Mouse (Mus musculus) cortical plate, adult 2 months (tissue): ENCODE results near the gene Fstl4. TPM values are rescaled to one million over a fixed set of nuclear protein-coding genes. Genes with fewer than 3 reads are reported as not detected.
"Not testable (repeated sequence)": the region's sequence is repeated elsewhere in the genome, so short reads cannot be mapped to it uniquely, and the experiment has no call there.

Source experiments
- H3K27ac ChIP-seq: fragments of 200-500 bp; 2 replicates; pipeline ENCODE4 v1.5.1; 2012; ENCODE audit warnings: low read length, control low read depth, inconsistent platforms; ENCODE audit not compliant: insufficient read depth
- H3K4me1 ChIP-seq: fragments of 200-500 bp; 2 replicates; pipeline ENCODE4 v1.6.1; 2011; ENCODE audit warnings: low read length; ENCODE audit not compliant: control insufficient read depth, insufficient read depth
- H3K4me3 ChIP-seq: fragments of 200-500 bp; 2 replicates; pipeline ENCODE4 v1.5.1; 2011; ENCODE audit warnings: mild to moderate bottlenecking, low read length, control low read depth; ENCODE audit not compliant: insufficient read depth
- CTCF ChIP-seq: fragments of 200-500 bp; IDR thresholded peaks from 2 replicates; pipeline ENCODE4 v1.5.1; 2011; ENCODE audit warnings: mild to moderate bottlenecking, control low read depth, low read length; ENCODE audit not compliant: insufficient read depth; ENCODE audit errors: extremely low read depth
- POLR2A ChIP-seq: fragments of 200-500 bp; IDR thresholded peaks from 2 replicates; pipeline ENCODE4 v1.6.1; 2011; ENCODE audit warnings: mild to moderate bottlenecking, low read length, control low read depth; ENCODE audit not compliant: insufficient read depth; ENCODE audit errors: extremely low read depth
- polyA plus RNA-seq: library from polyadenylated mRNA; depleted of rRNA; stranded (reverse); fragments of >200 nt; gene quantifications from 2 replicates; pipeline ENCODE4 v1.2.3, GENCODE M21; 2012

The Fstl4 gene
- polyA plus RNA-seq, 1 experiment, result 10.1 TPM

DNA sequence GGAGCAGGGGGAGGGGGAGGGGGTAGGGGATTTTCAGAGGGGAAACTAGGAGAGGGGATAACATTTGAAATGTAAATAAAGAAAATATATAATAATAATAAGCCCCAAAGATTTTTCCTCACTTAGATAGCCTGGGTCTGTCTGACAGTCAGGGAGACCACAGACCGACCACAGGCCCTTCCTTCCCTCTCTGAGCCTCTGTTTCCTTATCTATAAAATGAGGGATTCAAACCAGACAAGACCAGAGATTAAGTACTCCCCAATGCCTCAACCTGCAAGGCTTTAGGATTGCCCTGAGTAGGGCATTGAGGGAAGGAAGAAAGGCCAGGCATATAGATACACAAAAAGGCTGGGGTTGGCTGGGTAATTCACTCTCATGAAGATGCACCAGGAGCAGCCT, 307.2 kb downstream of the Fstl4 start:
- TF ChIP-seq POLR2A, result no peak
- no peak for TF ChIP-seq CTCF
- no peak overlapping the region for H3K4me3 ChIP-seq
- H3K4me1 ChIP-seq, result no peaks in the 10 kb centered on the region
- no peak overlapping the region for H3K27ac ChIP-seq

DNA sequence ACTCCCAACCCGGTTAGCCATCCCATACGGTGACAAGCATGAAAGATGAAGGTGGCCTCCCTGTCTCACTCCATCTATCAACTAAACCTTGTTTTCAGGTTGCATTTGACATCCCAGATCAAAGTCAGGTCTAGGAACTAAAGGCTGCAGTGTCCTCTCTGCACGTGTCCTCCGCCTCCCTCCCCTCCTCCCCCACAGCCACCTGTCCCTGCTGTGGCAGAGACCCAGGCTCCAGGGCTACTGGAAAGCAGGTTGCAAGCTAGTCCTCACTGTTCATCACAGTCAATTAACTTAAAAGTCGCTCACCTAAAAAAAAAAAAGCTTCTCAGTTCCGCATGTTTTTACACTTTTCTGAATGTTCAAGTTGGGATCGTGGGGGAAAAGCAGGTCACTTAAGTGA, 313.2 kb downstream of the Fstl4 start:
- TF ChIP-seq POLR2A (no peak), CTCF (no peak)

GRCm38 (mm10) chr11:53078419-53079334, 314.2 kb downstream of the Fstl4 start:
- TF ChIP-seq POLR2A (no peak), CTCF (no peak)

More for the DNA sequence above, 313.2 kb downstream of the Fstl4 start:
- H3K27ac ChIP-seq, result no peak overlapping the region
- no peaks in the 10 kb centered on the region for H3K4me1 ChIP-seq
- H3K4me3 ChIP-seq, result no peak overlapping the region

DNA sequence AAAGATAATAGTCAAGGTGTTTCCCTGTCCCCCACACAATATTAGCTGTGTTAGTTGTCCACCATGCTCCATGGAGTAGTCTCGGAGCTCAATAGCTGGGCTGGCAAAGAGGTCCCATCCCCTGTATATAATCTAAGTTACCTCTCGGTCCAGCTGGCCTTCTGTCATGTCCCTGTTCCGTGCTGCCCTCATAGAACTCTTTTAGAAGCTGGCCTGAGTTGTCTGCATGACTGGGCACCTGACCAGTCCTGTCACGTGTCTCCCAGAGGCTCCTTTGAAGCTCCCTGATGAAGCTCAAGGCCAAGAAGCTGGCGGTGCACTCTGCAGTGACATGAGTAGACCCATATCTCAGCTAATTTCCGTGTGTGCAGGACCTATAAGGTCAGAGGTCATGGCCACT, 316.9 kb downstream of the Fstl4 start:
- Histone ChIP-seq H3K27ac (no peak overlapping the region), H3K4me3 (no peak overlapping the region), H3K4me1 (no peaks in the 10 kb centered on the region)
- TF ChIP-seq POLR2A (no peak), CTCF (no peak)

More at GRCm38 (mm10) chr11:53078419-53079334, 314.2 kb downstream of the Fstl4 start:
- no peak overlapping the region for H3K27ac ChIP-seq
- no peak overlapping the region for H3K4me3 ChIP-seq
- no peaks in the 10 kb centered on the region for H3K4me1 ChIP-seq

GRCm38 (mm10) chr11:53085367-53085766, 320.9 kb downstream of the Fstl4 start:
- no peak overlapping the region for H3K27ac ChIP-seq
- no peaks in the 10 kb centered on the region for H3K4me1 ChIP-seq
- H3K4me3 ChIP-seq, result no peak overlapping the region
- TF ChIP-seq CTCF (no peak), POLR2A (no peak)

- no peak overlapping the region for H3K4me3 ChIP-seq
- no peak overlapping the region for H3K27ac ChIP-seq
- TF ChIP-seq POLR2A (no peak), CTCF (no peak)
- H3K4me1 ChIP-seq, result no peaks in the 10 kb centered on the region
These were observed 321.6 kb downstream of the Fstl4 start for GRCm38 (mm10) chr11:53085858-53086565.

DNA sequence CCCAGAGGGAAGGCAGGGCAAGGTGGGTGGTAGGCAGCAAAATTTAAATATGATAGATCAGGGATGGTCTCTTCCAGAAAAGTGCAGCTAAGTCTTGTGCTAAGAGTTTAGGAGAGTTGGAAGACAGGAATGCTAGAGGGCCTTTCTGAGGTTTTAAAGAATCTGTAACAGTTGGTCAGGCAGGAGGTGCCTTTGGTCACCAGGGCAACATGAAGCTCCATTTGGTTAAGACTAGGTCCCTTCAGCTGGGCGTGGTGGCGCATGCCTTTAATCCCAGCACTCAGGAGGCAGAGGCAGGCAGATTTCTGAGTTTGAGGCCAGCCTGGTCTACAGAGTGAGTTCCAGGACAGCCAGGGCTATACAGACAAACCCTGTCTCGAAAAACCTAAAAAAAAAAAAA, 323.5 kb downstream of the Fstl4 start:
- not testable (repeated sequence) for H3K4me3 ChIP-seq, H3K27ac ChIP-seq, H3K4me1 ChIP-seq

DNA sequence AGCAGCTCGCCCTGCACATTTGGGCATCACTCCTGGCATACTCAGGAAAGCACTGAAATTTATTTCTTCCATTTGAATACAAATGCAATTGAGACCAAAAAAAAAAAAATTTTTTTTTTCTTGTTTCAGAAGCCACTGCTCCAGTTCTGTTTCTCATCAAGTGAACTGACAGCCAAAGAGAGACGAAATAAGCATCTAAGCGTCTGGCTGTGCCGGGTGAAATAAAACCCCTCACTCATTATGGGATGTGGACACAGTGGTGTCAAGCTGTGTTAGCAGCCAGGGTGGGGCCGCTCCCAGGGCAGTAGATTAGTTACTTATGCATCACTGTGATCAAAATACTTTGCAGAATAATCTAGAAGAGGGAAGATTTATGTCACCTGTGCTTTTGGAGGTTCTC, 327.2 kb downstream of the Fstl4 start:
- Histone ChIP-seq H3K4me1 (no peaks in the 10 kb centered on the region), H3K4me3 (no peak overlapping the region), H3K27ac (no peak overlapping the region)
- TF ChIP-seq POLR2A (no peak), CTCF (no peak)

DNA sequence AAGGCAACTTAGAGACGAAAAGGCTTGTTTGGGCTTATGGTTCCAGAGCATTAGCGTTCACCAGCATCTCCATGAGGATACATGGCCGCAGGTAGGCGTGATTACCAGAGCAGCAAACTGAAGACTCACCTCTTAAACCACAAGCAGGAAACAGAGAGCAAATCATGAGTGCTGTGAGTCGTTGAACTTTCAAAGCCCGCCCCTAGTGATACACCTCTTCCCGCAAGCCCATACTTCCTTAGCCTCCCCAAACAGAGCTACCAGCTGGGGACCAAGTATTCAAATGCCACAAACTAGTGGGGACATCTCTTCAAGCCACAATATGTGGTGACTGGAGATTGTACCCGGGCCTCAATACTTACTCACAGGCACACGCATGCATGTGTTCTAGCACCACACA, 332.4 kb downstream of the Fstl4 start:
- no peak for TF ChIP-seq CTCF
- no peak for TF ChIP-seq POLR2A
- H3K4me3 ChIP-seq, result no peak overlapping the region
- H3K27ac ChIP-seq, result no peak overlapping the region
- 0 out of 2 replicates have a peak, but pooled peaks cover 2% of the 10 kb centered on the region for H3K4me1 ChIP-seq

GRCm38 (mm10) chr11:53097331-53097730, 332.9 kb downstream of the Fstl4 start:
- H3K4me1 ChIP-seq, result 0 out of 2 replicates have a peak, but pooled peaks cover 2% of the 10 kb centered on the region
- H3K27ac ChIP-seq, result no peak overlapping the region
- TF ChIP-seq CTCF (no peak), POLR2A (no peak)
- no peak overlapping the region for H3K4me3 ChIP-seq
